Mouse (Mus musculus): ENCODE results near the gene Tmem94. TPM values are rescaled to one million over a fixed set of nuclear protein-coding genes. Genes with fewer than 3 reads are reported as not detected.

Tmem94 gene
- 29.9 and 31.0 TPM in 2 replicates for polyA plus RNA-seq (2015; fragmentation: Nextera tagmentation; extraction: Ambion mirVana)

DNA sequence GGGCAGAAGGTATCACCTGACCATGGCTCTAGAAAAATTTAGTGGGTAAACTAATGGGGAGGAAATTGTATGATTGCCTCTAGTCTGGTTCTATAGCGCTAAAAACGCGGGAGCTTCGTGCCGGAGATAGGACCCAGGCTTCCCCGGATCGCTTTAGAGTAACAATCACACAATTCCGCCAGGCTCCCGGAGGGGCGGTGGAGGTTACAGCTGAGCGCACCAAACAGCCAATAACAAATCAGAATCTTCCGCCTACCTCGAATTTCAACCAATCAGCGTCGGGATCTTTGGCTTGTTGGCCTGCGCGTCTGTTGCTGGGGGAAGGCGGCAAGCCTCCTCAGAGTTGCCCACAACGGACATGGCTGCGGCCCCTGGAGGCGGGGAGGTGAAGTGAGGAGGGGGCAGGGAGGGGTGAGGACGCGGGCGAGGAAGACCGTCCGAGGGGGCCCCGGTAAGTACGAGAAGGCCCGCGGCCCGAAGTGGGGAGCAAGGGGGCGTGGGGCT, at the start of gene Tmem94:
Gene Tmem94 (plus strand): TSS at position 331 of the 504 bp plus-strand sequence.
- H3K4me1 ChIP-seq (replicated peaks) = peaks cover 35% of the 10 kb centered on the region
- peak within 1 kb of the TSS; percentile 84 for H3K4me3 ChIP-seq (replicated peaks)
- ATAC-seq = peak; percentile 96
- H3K27me3 ChIP-seq = no peaks in the 10 kb centered on the region
- 0 out of 2 replicates have a peak, but pooled peaks cover 2% of the 10 kb centered on the region for H3K36me3 ChIP-seq
- H3K27ac ChIP-seq = peak within 1 kb of the TSS; percentile 92
- peak within 1 kb of the TSS; percentile 93 for H3K9ac ChIP-seq (replicated peaks)
- peak within 1 kb of the TSS; percentile 81 for H3K4me2 ChIP-seq (replicated peaks)
- H3K9me3 ChIP-seq = no peaks in the 10 kb centered on the region
- WGBS = under 1% methylated on average over 32 of the region's 32 CpGs

DNA sequence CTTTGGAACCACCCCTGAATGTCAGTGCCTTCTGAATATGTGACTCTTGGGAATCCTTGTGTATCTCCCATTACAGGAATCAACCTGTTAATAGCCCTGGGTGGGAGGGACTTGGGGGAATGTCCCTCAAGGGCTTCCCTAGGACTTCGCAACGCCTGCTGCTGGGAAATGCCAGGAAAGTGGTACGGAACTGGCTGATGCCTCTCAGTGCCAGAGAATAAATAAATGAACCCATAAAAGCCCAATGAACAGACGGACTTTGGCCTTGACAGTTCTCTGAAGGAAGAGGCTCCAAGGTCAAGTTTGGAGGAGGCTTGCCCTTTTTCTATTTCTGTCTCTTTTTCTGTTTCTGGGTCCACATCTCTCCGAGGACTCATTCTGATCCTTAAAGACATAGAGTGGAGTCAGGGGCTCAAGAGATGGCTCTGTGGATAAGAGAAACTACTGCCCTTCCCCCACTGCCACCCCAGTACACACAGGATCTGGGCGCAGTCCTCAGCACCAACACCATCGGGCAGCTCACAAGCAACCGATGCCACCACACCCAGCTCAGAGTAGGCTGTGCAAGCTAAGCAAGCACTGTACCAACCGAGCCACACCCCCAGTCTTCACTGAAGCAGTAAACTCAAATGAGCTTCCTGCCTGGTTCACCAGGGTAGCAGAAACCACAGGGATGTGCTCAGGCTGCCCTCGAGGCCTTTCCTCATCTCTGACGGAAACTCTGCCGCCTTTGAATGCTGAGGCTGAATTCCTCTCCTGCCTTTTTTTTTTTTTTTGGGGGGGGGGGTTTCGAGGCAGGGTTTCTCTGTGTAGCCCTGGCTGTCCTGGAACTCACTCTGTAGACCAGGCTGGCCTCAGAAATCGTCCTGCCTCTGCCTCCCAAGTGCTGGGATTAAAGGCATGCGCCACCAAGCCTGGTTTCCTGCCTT, 48.6 kb upstream of the Tmem94 start:
- Histone ChIP-seq H3K36me3 (no peaks in the 10 kb centered on the region), H3K27me3 (0 out of 2 replicates have a peak, but pooled peaks cover 3% of the 10 kb centered on the region), H3K27ac (no peak overlapping the region), H3K4me1 (replicated peaks) (no peaks in the 10 kb centered on the region), H3K4me2 (replicated peaks) (no peak overlapping the region), H3K4me3 (replicated peaks) (no peak overlapping the region), H3K9ac (replicated peaks) (no peak overlapping the region), H3K9me3 (no peaks in the 10 kb centered on the region)
- 76% methylated on average over 15 of the region's 15 CpGs for WGBS
- no peak for ATAC-seq

DNA sequence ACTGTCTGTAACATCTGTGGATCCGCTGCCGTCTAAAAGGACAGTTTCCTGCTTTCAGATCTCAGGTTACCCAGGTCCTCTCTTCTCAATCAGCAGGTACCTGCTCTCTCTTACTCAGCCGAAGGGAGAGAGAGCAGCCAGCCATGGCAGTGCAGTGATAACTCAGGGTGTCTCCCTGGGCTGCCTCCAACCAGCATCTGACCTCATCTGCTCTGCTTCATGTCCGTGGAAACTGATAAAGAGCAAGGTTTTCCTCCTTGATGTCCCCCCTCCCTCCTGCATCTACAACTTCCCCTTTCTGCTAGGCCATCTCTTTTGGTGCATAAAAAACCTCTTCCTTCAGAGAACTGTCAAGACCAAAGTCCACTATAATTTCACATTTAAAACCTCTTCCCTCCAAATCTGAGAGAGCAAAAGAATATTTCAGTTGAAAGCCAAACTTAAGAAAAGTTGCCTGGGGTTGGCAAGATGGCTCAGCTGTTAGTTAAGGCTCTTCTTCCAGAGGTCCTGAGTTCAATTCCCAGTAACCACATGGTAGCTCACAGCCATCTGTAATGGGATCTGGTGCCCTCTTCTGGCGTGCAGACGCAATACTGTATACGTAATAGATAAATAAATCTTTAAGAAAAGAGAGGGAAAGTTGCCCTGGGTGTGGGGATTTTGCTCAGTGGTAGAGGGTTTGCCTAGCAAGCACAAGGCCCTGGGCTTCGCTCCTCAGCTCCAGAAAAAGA, 47.4 kb upstream of the Tmem94 start:
- no peak overlapping the region for H3K27ac ChIP-seq
- WGBS = 61% methylated on average over 8 of the region's 8 CpGs
- no peak for ATAC-seq
- no peak overlapping the region for H3K4me2 ChIP-seq (replicated peaks)
- no peak overlapping the region for H3K9ac ChIP-seq (replicated peaks)
- no peaks in the 10 kb centered on the region for H3K36me3 ChIP-seq
- no peak overlapping the region for H3K4me3 ChIP-seq (replicated peaks)
- H3K27me3 ChIP-seq = 0 out of 2 replicates have a peak, but pooled peaks cover 3% of the 10 kb centered on the region
- H3K4me1 ChIP-seq (replicated peaks) = no peaks in the 10 kb centered on the region
- H3K9me3 ChIP-seq = no peaks in the 10 kb centered on the region

DNA sequence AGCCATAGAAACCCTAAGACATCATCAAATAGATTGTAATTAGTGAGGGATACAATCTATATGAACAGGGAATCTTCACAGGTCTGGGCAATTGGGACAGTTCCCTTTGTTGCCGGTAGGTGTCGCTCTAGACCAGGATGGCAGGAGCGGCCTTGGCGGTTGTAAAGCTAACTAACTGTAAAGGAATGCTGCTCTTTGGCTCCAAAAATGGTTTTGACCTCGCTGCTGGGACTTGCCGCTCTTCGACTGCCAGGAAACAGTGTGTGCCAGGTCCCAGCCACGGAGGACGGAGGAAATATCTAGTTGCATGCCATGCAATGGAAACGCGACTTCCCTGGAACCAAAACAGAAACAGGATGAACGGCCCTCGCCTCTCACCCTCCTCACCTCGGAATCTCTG, 42.6 kb upstream of the Tmem94 start:
- no peak overlapping the region for H3K4me2 ChIP-seq (replicated peaks)
- no peak overlapping the region for H3K9ac ChIP-seq (replicated peaks)
- ATAC-seq = no peak
- no peaks in the 10 kb centered on the region for H3K36me3 ChIP-seq
- no peaks in the 10 kb centered on the region for H3K9me3 ChIP-seq
- no peaks in the 10 kb centered on the region for H3K27me3 ChIP-seq
- WGBS = 16% methylated on average over 14 of the region's 14 CpGs
- no peak overlapping the region for H3K27ac ChIP-seq
- H3K4me3 ChIP-seq (replicated peaks) = no peak overlapping the region
- no peaks in the 10 kb centered on the region for H3K4me1 ChIP-seq (replicated peaks)

DNA sequence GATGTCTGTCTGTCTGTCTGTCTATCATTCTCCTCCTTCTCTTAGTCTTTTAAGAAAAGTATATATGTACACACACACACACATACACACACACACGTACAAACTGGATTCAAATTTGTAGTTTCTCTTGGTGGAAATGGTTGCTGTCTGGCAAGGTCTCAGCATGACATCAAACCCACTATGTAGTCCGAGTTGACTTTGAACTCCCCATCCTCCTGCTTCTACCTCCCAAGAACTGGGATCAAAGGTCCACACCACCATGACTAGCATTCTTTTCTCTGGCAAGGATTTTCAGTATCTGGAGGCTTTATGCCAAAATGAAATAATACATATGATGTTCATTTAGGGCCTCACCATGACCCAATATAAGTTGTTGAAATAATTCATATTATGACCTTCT, 42.0 kb upstream of the Tmem94 start:
- 75% methylated on average over 2 of the region's 2 CpGs for WGBS
- no peaks in the 10 kb centered on the region for H3K4me1 ChIP-seq (replicated peaks)
- H3K9me3 ChIP-seq = no peaks in the 10 kb centered on the region
- H3K27ac ChIP-seq = no peak overlapping the region
- no peaks in the 10 kb centered on the region for H3K27me3 ChIP-seq
- no peak overlapping the region for H3K9ac ChIP-seq (replicated peaks)
- ATAC-seq = no peak
- no peaks in the 10 kb centered on the region for H3K36me3 ChIP-seq
- no peak overlapping the region for H3K4me3 ChIP-seq (replicated peaks)
- H3K4me2 ChIP-seq (replicated peaks) = no peak overlapping the region

DNA sequence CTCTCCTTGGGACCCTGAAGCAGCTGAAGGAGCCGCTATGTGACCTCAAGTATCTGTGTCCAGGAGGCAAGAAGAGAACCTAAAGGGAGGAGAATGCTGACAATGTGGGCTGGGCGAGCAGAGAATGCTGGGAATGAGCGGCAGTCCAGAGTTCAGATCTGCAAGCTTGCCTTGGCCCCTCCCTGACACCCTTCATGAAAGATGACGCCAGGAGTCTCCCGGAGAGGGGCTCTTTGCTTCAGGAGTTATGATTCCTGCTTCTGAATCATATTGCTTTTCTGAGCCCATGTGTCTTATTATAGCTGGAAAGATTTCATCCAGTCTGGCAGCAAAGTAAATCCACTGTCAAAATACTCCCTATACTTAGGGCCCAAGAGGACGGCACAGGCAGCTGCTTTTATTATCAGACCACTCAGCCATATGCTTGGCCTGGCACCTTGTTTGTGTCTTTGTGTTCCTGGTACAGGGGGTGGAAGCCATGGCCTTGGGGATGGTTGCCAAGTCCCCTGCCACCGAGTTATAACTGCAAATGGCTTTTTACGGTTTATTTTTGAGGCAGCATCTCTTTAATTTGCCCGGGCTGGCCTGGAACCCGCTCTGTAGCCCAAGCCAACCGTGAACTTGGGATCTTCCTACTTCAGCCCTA, 31.1 kb upstream of the Tmem94 start:
- H3K9me3 ChIP-seq = no peaks in the 10 kb centered on the region
- no peak overlapping the region for H3K4me2 ChIP-seq (replicated peaks)
- ATAC-seq = no peak
- 60% methylated on average over 11 of the region's 11 CpGs for WGBS
- peaks cover 18% of the 10 kb centered on the region for H3K4me1 ChIP-seq (replicated peaks)
- H3K9ac ChIP-seq (replicated peaks) = no peak overlapping the region
- no peak overlapping the region for H3K27ac ChIP-seq
- H3K4me3 ChIP-seq (replicated peaks) = no peak overlapping the region
- H3K36me3 ChIP-seq = no peaks in the 10 kb centered on the region
- no peaks in the 10 kb centered on the region for H3K27me3 ChIP-seq

DNA sequence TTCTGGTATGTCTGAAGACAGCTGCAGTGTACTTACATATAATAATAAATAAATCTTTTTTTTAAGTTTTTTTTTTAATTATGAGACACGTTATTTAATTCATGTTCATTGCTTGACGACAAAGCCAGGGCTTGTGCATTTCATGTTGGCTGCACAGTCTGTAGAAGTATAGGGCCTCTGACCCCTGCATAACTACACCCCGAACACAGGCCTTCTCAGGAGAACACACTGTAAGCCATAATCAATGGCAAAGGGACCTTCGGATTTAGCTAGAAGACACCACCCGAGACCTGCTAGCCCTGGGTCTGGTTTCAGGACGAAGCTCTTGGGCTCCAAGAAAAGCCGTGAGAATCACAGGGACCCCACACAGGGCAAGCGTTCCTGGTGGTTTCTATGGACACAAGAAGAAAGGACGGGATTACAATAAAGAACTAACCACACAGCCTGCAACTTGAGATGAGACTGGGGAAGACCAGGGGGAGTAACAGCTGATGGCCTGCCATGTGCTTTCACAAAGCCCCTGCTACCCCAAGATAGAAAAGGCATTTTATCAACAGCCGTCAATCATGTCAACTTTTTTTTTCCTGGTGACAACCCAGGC, 27.5 kb upstream of the Tmem94 start:
- Histone ChIP-seq H3K27me3 (no peaks in the 10 kb centered on the region), H3K4me3 (replicated peaks) (no peak overlapping the region), H3K27ac (peak overlapping the region; percentile 45; the same call in 1 of the 2 replicates), H3K4me2 (replicated peaks) (no peak overlapping the region), H3K9ac (replicated peaks) (no peak overlapping the region), H3K9me3 (no peaks in the 10 kb centered on the region), H3K36me3 (no peaks in the 10 kb centered on the region), H3K4me1 (replicated peaks) (peaks cover 18% of the 10 kb centered on the region)
- WGBS = 13% methylated on average over 10 of the region's 10 CpGs
- ATAC-seq = peak; percentile 72; the same call in 1 of the 2 replicates

DNA sequence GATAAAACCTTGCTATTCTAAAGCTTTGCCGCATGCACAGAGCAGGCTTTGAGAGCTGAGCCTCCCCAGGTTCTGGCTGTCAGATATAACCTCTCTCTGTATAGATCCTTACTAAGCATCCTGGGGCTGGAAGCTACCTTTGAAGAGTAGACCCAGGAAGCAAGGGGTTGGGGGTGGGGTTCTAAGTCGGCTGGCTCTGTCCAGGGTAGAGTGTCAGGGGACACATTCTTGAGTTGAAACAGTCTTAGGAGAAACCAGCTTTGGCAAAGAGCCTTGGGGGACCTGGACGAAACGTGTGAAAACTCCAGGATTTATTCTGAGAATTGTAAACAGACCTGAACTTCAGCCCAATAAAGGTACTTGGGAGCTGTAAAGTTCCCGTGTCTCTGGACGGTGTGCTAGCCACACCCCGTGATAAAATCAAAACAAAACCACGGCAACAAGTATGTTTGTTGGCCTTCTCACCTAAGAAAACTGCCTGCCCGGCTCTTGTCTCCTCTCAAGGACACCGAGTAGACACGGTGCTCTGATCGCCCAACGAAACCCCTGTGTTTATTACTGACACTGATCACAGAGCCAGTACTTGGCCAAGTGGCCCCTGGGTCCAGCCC, 26.9 kb upstream of the Tmem94 start:
- H3K9me3 ChIP-seq = no peaks in the 10 kb centered on the region
- no peaks in the 10 kb centered on the region for H3K27me3 ChIP-seq
- peaks cover 18% of the 10 kb centered on the region for H3K4me1 ChIP-seq (replicated peaks)
- peak; percentile 30; the same call in 1 of the 2 replicates for ATAC-seq
- H3K4me2 ChIP-seq (replicated peaks) = no peak overlapping the region
- H3K9ac ChIP-seq (replicated peaks) = no peak overlapping the region
- H3K4me3 ChIP-seq (replicated peaks) = no peak overlapping the region
- no peaks in the 10 kb centered on the region for H3K36me3 ChIP-seq
- H3K27ac ChIP-seq = 0 out of 2 replicates have a peak overlapping the region, but pooled peaks have one; percentile 45
- 55% methylated on average over 13 of the region's 13 CpGs for WGBS

DNA sequence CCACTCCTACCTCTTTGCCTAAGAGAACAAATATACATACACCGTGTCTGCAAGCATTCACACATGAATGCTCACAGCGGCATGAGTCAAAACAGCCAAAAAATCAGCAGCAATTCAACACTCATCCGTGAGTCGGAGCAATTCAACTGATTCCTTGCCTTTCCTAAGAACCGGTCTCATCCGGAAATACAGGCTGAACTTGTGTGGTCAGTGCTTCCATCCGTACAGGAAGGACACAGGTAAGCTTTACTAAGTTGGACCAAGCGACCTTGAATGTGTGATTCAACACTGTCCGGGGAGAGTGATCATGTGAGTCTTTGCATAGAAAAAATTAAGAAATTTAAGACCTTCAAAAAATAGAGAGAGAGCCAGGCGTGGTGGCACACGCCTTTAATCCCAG, 24.2 kb upstream of the Tmem94 start:
- no peak overlapping the region for H3K27ac ChIP-seq
- H3K9ac ChIP-seq (replicated peaks) = no peak overlapping the region
- H3K27me3 ChIP-seq = no peaks in the 10 kb centered on the region
- H3K4me3 ChIP-seq (replicated peaks) = no peak overlapping the region
- H3K9me3 ChIP-seq = no peaks in the 10 kb centered on the region
- H3K4me2 ChIP-seq (replicated peaks) = no peak overlapping the region
- H3K4me1 ChIP-seq (replicated peaks) = peaks cover 15% of the 10 kb centered on the region
- ATAC-seq = no peak
- no peaks in the 10 kb centered on the region for H3K36me3 ChIP-seq
- 90% methylated on average over 11 of the region's 11 CpGs for WGBS

DNA sequence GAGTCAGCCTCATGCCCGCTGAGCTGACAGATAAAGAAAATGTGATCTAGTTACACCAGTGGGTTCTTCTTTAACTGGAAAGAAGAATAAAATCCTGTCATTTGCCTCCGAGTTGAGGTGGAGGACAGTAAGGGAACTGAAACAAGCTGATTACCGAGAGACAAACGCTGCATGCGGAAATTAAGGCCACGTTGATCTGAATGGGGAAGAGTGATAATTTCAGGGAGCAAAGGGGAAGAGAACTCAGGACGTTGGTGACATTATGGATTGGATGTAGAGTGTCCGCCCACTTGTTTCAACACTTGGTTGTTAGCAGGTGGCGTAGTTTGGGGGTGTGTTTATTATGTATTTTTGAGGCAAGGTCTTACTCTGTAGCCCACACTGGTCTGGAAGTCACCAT, 22.3 kb upstream of the Tmem94 start:
- no peak for ATAC-seq
- no peaks in the 10 kb centered on the region for H3K27me3 ChIP-seq
- peaks cover 19% of the 10 kb centered on the region for H3K4me1 ChIP-seq (replicated peaks)
- WGBS = 90% methylated on average over 9 of the region's 9 CpGs
- H3K4me2 ChIP-seq (replicated peaks) = no peak overlapping the region
- H3K4me3 ChIP-seq (replicated peaks) = no peak overlapping the region
- H3K36me3 ChIP-seq = no peaks in the 10 kb centered on the region
- H3K9me3 ChIP-seq = no peaks in the 10 kb centered on the region
- H3K9ac ChIP-seq (replicated peaks) = no peak overlapping the region
- no peak overlapping the region for H3K27ac ChIP-seq

DNA sequence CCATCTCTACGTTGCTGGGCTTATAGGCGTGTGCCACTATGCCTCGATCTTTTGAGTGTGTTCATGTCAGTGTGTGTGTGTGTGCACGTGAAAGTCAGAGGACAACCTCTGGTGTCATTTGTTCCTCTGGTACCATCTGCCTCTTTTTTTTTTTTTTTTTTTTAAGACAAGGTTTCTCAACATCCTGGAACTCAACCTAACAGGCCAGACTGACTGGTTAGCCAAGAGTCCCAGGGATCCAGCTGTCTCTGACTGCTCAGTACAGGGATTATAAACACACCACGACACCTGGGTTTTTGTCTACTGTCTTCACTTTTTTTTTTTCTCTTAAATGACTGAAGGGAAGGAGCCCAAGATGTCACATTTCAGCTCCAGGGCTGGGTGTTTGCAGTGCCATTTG, 20.8 kb upstream of the Tmem94 start:
- H3K9ac ChIP-seq (replicated peaks) = no peak overlapping the region
- no peak for ATAC-seq
- H3K4me1 ChIP-seq (replicated peaks) = 0 out of 2 replicates have a peak, but pooled peaks cover 8% of the 10 kb centered on the region
- H3K4me3 ChIP-seq (replicated peaks) = no peak overlapping the region
- no peaks in the 10 kb centered on the region for H3K27me3 ChIP-seq
- WGBS = 88% methylated on average over 5 of the region's 5 CpGs
- H3K9me3 ChIP-seq = no peaks in the 10 kb centered on the region
- no peak overlapping the region for H3K4me2 ChIP-seq (replicated peaks)
- no peak overlapping the region for H3K27ac ChIP-seq
- no peaks in the 10 kb centered on the region for H3K36me3 ChIP-seq
